In genomic region chr7:136083571-136084342, GRCm38 (mm10) we compare ENCODE assay signal across 12 mouse cellular contexts.
DNase-seq lines count a peak whose midpoint lies in the region; ATAC-seq lines count a peak whose summit lies in the region.
"Had no signal": no experiment of that assay in that cellular context is flagged by ENCODE, and none has a peak within 500 bp of the region (broad histone marks: within the 10 kb centered on the region; RNA-seq: fewer than 3 reads in every experiment).

No protein-coding gene starts in this region.

- H3K9ac ChIP-seq in forebrain, embryonic 16.5 days (replicated peaks; ENCODE audit: low read depth, low read length): no peak overlapping the region; the same call in 1 of the 2 replicates
- H3K9ac ChIP-seq: heart, embryonic 15.5 days; stomach, embryonic 15.5 days had no signal

- H3K27me3 ChIP-seq in forebrain, embryonic 16.5 days (replicated peaks; ENCODE audit: control insufficient read depth, insufficient read depth, low read length): no peaks in the 10 kb centered on the region
- peaks cover 7% of the 10 kb centered on the region; the same call in 1 of the 2 replicates for H3K27me3 ChIP-seq in midbrain, embryonic 10.5 days (ENCODE audit: low read depth, poor library complexity, severe bottlenecking)
- H3K27me3 ChIP-seq: stomach, embryonic 15.5 days had no signal

- peaks cover 34% of the 10 kb centered on the region for H3K4me1 ChIP-seq in forebrain, embryonic 16.5 days (replicated peaks; ENCODE audit: control insufficient read depth, insufficient read depth, low read length)
- H3K4me1 ChIP-seq in midbrain, embryonic 10.5 days: peaks cover 38% of the 10 kb centered on the region
- H3K4me1 ChIP-seq: stomach, embryonic 15.5 days had no signal

- H3K36me3 ChIP-seq in forebrain, embryonic 16.5 days (ENCODE audit: control insufficient read depth, insufficient read depth): no peaks in the 10 kb centered on the region
- H3K36me3 ChIP-seq in midbrain, embryonic 10.5 days: no peaks in the 10 kb centered on the region
- H3K36me3 ChIP-seq: heart, embryonic 15.5 days; stomach, embryonic 15.5 days had no signal

- WGBS in forebrain, embryonic 16.5 days: 9% methylated on average over 14 of the region's 14 CpGs
- WGBS in midbrain, embryonic 10.5 days: 42% methylated on average over 14 of the region's 14 CpGs

- H3K4me3 ChIP-seq in forebrain, embryonic 16.5 days (replicated peaks; ENCODE audit: low read length): no peak overlapping the region
- no peak overlapping the region for H3K4me3 ChIP-seq in midbrain, embryonic 10.5 days
- H3K4me3 ChIP-seq: heart, embryonic 15.5 days; stomach, embryonic 15.5 days had no signal

- no peak overlapping the region for H3K4me2 ChIP-seq in forebrain, embryonic 16.5 days (ENCODE audit: low read length)
- H3K4me2 ChIP-seq: heart, embryonic 15.5 days; stomach, embryonic 15.5 days had no signal

- peak; percentile 94 for ATAC-seq in forebrain, embryonic 16.5 days
- ATAC-seq in megakaryocyte, adult 5-6 weeks (ENCODE audit: poor library complexity, severe bottlenecking): no peak

- DNase-seq in layer of hippocampus, postnatal 10 days (ENCODE audit: low spot score in 2 of 2): peak; percentile 42 to 54
- DNase-seq in layer of hippocampus, adult 8-10 months (ENCODE audit: low spot score in 2 of 2): no peak
- DNase-seq in midbrain, embryonic 10.5 days (ENCODE audit: low spot score): peak; percentile 58
- peak; percentile 88 for DNase-seq in retina, embryonic 14.5 days (ENCODE audit: low spot score)
- no peak for DNase-seq in right cerebral cortex, postnatal 25 days
- no peak for DNase-seq in urinary bladder, postnatal 14 days (ENCODE audit: low spot score)
- DNase-seq: kidney, adult 8-10 months; lung, postnatal 36 days had no signal

- H3K9me3 ChIP-seq in forebrain, embryonic 16.5 days (ENCODE audit: control insufficient read depth, low read length): no peaks in the 10 kb centered on the region
- no peaks in the 10 kb centered on the region for H3K9me3 ChIP-seq in midbrain, embryonic 10.5 days (replicated peaks)
- H3K9me3 ChIP-seq: heart, embryonic 15.5 days; stomach, embryonic 15.5 days had no signal

- H3K27ac ChIP-seq in forebrain, embryonic 16.5 days (ENCODE audit: low read length): peak overlapping the region; percentile 58
- peak overlapping the region; percentile 84 for H3K27ac ChIP-seq in midbrain, embryonic 10.5 days (replicated peaks)
- H3K27ac ChIP-seq: heart, embryonic 15.5 days; stomach, embryonic 15.5 days had no signal

Comparison
In these comparisons a context has a peak if more than half of its experiments do, and no peak if none do; other contexts are left out.
1. DNase-seq: peak in layer of hippocampus, postnatal 10 days (2 of 2), midbrain, embryonic 10.5 days (single experiment) and retina, embryonic 14.5 days (single experiment); none in layer of hippocampus, adult 8-10 months (0 of 2), right cerebral cortex, postnatal 25 days (single experiment) and urinary bladder, postnatal 14 days (single experiment).